Mouse (Mus musculus) kidney, adult 2 months (tissue): ENCODE measurements around the gene Gtsf2.

ENCODE experiments used
- CTCF ChIP-seq: fragments of 200-500 bp; conservative IDR thresholded peaks from 2 replicates; pipeline ENCODE4 v1.5.1; 2011; ENCODE audit warnings: low read depth, mild to moderate bottlenecking, control low read depth, low read length, moderate library complexity, mixed read lengths; ENCODE audit not compliant: insufficient read depth, insufficient read length
- POLR2A ChIP-seq: fragments of 200-500 bp; IDR thresholded peaks from one replicate; pipeline ENCODE4 v1.6.1; 2011; ENCODE audit warnings: low read depth, low read length, control low read depth

- TF ChIP-seq POLR2A (no peak), CTCF (no peak)
These were observed 54.7 kb downstream of the Gtsf2 start for GRCm38 (mm10) chr15:103393577-103393976.
